Mouse (Mus musculus) spleen, adult 2 months (tissue): ENCODE data around the gene Derl2.

Experiments used
- CTCF ChIP-seq: fragments of 200-500 bp; IDR thresholded peaks from 2 replicates; pipeline ENCODE4 v1.5.1; 2011; ENCODE audit warnings: mild to moderate bottlenecking, inconsistent platforms; ENCODE audit not compliant: insufficient read depth, insufficient read length, insufficient replicate concordance; ENCODE audit errors: extremely low read depth
- POLR2A ChIP-seq: fragments of 200-500 bp; IDR thresholded peaks from 2 replicates; pipeline ENCODE4 v1.6.1; 2011; ENCODE audit warnings: low read depth, low read length, inconsistent platforms

GRCm38 (mm10) chr11:70964222-70964907 is 55.3 kb downstream of the Derl2 start:
- no peak for TF ChIP-seq CTCF
- TF ChIP-seq POLR2A, result no peak
